Mouse (Mus musculus) limb, embryonic 14.5 days (tissue): ENCODE results near the gene Arl16. TPM values are rescaled to one million over a fixed set of nuclear protein-coding genes. Genes with fewer than 3 reads are reported as not detected.

Experiments used
- ATAC-seq: fragments of 200-750 bp; cut with Nextera tagmentation; 2 replicates; pipeline ENCODE4 v1.8.0; 2017; ENCODE audit warnings: low read depth, moderate number of reproducible peaks, moderate TSS enrichment; ENCODE audit not compliant: low FRiP score
- DNase-seq: peaks from one replicate; pipeline ENCODE4 v3.0.0-alpha.2; 2015; ENCODE audit warnings: low spot score
- H3K27ac ChIP-seq: fragments of 300-500 bp; sonication (generic); replicated peaks from 2 replicates; pipeline ENCODE4 v1.5.1; 2014; ENCODE audit warnings: low read depth, mild to moderate bottlenecking, low read length, moderate library complexity, mixed read lengths
- H3K27me3 ChIP-seq: fragments of 300-500 bp; sonication (generic); 2 replicates; pipeline ENCODE4 v1.6.1; 2014; ENCODE audit warnings: low read length, mixed read lengths; ENCODE audit not compliant: control insufficient read depth, insufficient read depth
- H3K36me3 ChIP-seq: fragments of 300-500 bp; sonication (generic); 2 replicates; pipeline ENCODE4 v1.6.1; 2014; ENCODE audit warnings: mild to moderate bottlenecking, low read length, moderate library complexity, mixed read lengths; ENCODE audit not compliant: control insufficient read depth, insufficient read depth
- H3K4me1 ChIP-seq: fragments of 300-500 bp; sonication (generic); 2 replicates; pipeline ENCODE4 v1.6.1; 2014; ENCODE audit warnings: antibody characterized with exemption, low read length, mixed read lengths; ENCODE audit not compliant: control insufficient read depth, insufficient read depth
- H3K4me2 ChIP-seq: fragments of 300-500 bp; sonication (generic); replicated peaks from 2 replicates; pipeline ENCODE4 v1.6.1; 2014; ENCODE audit warnings: low read depth, mild to moderate bottlenecking, low read length, moderate library complexity; ENCODE audit not compliant: severe bottlenecking
- H3K4me3 ChIP-seq: fragments of 300-500 bp; sonication (generic); replicated peaks from 2 replicates; pipeline ENCODE4 v1.5.1; 2014; ENCODE audit warnings: low read length
- H3K9ac ChIP-seq: fragments of 300-500 bp; sonication (generic); 2 replicates; pipeline ENCODE4 v1.6.1; 2014; ENCODE audit warnings: mild to moderate bottlenecking, low read depth, low read length, moderate library complexity; ENCODE audit not compliant: severe bottlenecking
- H3K9me3 ChIP-seq: fragments of 300-500 bp; sonication (generic); 2 replicates; pipeline ENCODE4 v1.6.1; 2016; ENCODE audit warnings: low read length; ENCODE audit not compliant: control insufficient read depth
- POLR2A ChIP-seq: fragments of 200-500 bp; IDR thresholded peaks from 2 replicates; pipeline ENCODE4 v1.8.0; 2012; ENCODE audit warnings: inconsistent platforms, mild to moderate bottlenecking, moderate library complexity, borderline replicate concordance; ENCODE audit not compliant: insufficient read depth, insufficient read length; ENCODE audit errors: extremely low read depth
- WGBS: fragments of 180-500 bp; shearing (Covaris S2); extraction: QIAGEN DNeasy Blood & Tissue Kit; methylation state at CpG from one replicate; pipeline ENCODE4 v1.1.7; 2014; 5-methylcytosine and 5-hydroxymethylcytosine counted together
- polyA plus RNA-seq, 2 experiments: library from polyadenylated mRNA; depleted of rRNA in 1 of 2; stranded (reverse) in 1 of 2; unstranded in 1 of 2; fragments of >200 nt; fragmentation: Nextera tagmentation in 1 of 2; extraction: Ambion mirVana in 1 of 2; gene quantifications; 2 replicates each; pipeline versions ENCODE4 v1.2.1 to v1.2.3; 2012 to 2014

The Arl16 gene
- polyA plus RNA-seq, 2 experiments, result 45.2 to 48.9 TPM

- Histone ChIP-seq H3K4me2 (peak within 1 kb of the TSS; percentile 85), H3K9ac (peak within 1 kb of the TSS; percentile 85), H3K27ac (peak within 1 kb of the TSS; percentile 68), H3K4me1 (peaks cover 8% of the 10 kb centered on the region), H3K9me3 (no peaks in the 10 kb centered on the region), H3K36me3 (peaks cover 34% of the 10 kb centered on the region), H3K27me3 (no peaks in the 10 kb centered on the region), H3K4me3 (peak within 1 kb of the TSS; percentile 93)
- peak; percentile 79; the same call in 1 of the 2 replicates for TF ChIP-seq POLR2A
- peak; percentile 83 for DNase-seq
- ATAC-seq, result peak; percentile 89
- 4% methylated on average over 53 of the region's 62 CpGs for WGBS
These were observed 9.3 kb downstream of the Arl16 start, which contains the start of the genes Oxld1 and Ccdc137 for GRCm38 (mm10) chr11:120457772-120458751. Gene Oxld1, minus strand, starts transcription at chr11:120458068. Gene Ccdc137, plus strand, starts transcription at chr11:120458115.

- Histone ChIP-seq H3K27me3 (no peaks in the 10 kb centered on the region), H3K4me3 (peak overlapping the region; percentile 93), H3K36me3 (peaks cover 27% of the 10 kb centered on the region), H3K9me3 (no peaks in the 10 kb centered on the region), H3K27ac (peak overlapping the region; percentile 68), H3K9ac (peak overlapping the region; percentile 85), H3K4me2 (peak overlapping the region; percentile 85), H3K4me1 (peaks cover 8% of the 10 kb centered on the region)
- ATAC-seq (no peak), DNase-seq (no peak)
- TF ChIP-seq POLR2A, result no peak
- WGBS, result 34% methylated on average over 14 of the region's 14 CpGs
These were observed 10.0 kb downstream of the Arl16 start for GRCm38 (mm10) chr11:120457370-120457769.

GRCm38 (mm10) chr11:120455413-120455812 lies 12.0 kb downstream of the Arl16 start:
- ATAC-seq (no peak), DNase-seq (no peak)
- WGBS, result 97% methylated on average over 7 of the region's 7 CpGs
- TF ChIP-seq POLR2A, result no peak
- Histone ChIP-seq H3K4me3 (no peak overlapping the region), H3K4me1 (peaks cover 8% of the 10 kb centered on the region), H3K36me3 (peaks cover 8% of the 10 kb centered on the region), H3K4me2 (no peak overlapping the region), H3K27me3 (no peaks in the 10 kb centered on the region), H3K9me3 (no peaks in the 10 kb centered on the region), H3K9ac (no peak overlapping the region), H3K27ac (no peak overlapping the region)

GRCm38 (mm10) chr11:120454965-120455364 lies 12.4 kb downstream of the Arl16 start:
- Histone ChIP-seq H3K4me1 (peaks cover 8% of the 10 kb centered on the region), H3K27me3 (no peaks in the 10 kb centered on the region), H3K27ac (no peak overlapping the region), H3K9me3 (no peaks in the 10 kb centered on the region), H3K4me3 (no peak overlapping the region), H3K36me3 (peaks cover 5% of the 10 kb centered on the region), H3K9ac (no peak overlapping the region), H3K4me2 (no peak overlapping the region)
- no peak for TF ChIP-seq POLR2A
- DNase-seq (no peak), ATAC-seq (no peak)
- WGBS, result 83% methylated on average over 4 of the region's 4 CpGs

- Histone ChIP-seq H3K9me3 (no peaks in the 10 kb centered on the region), H3K4me1 (peaks cover 4% of the 10 kb centered on the region), H3K4me3 (no peak within 1 kb of the TSS), H3K4me2 (no peak within 1 kb of the TSS), H3K9ac (no peak within 1 kb of the TSS; the same call in 1 of the 2 replicates), H3K27ac (no peak within 1 kb of the TSS), H3K36me3 (no peaks in the 10 kb centered on the region), H3K27me3 (no peaks in the 10 kb centered on the region)
- no peak for TF ChIP-seq POLR2A
- ATAC-seq (no peak), DNase-seq (no peak)
- WGBS, result 80% methylated on average over 4 of the region's 4 CpGs
These were observed 14.1 kb downstream of the Arl16 start, which contains the start of gene Pde6g for GRCm38 (mm10) chr11:120453306-120453705. Gene Pde6g, minus strand, starts transcription at chr11:120453500.
